Mouse (Mus musculus): ENCODE results near the gene Med18.

GRCm38 (mm10) chr4:132415966-132416365, 47.8 kb downstream of the Med18 start:
- TF ChIP-seq CTCF (IDR thresholded peaks at IDR 0.05; ENCODE audit: low read depth) (no peak), EP300 (IDR thresholded peaks at IDR 0.05; ENCODE audit: low read depth) (no peak)

Data from heart, postnatal 0 days (tissue).